Mouse (Mus musculus) lung, postnatal 0 days (tissue): ENCODE measurements at regions not wholly inside any gene's neighbourhood (a gene's known extent, or its start where the extent isn't known, plus 50 kb on each side); places are given as distances from the start of the nearest gene placed in this dataset.
A peak's percentile ranks its signal among the peaks of the same experiment; 100 is the strongest.

ENCODE experiments used
- ATAC-seq: fragments of 200-750 bp; cut with Nextera tagmentation; 2 replicates; pipeline ENCODE4 v1.8.0; 2017; ENCODE audit warnings: moderate library complexity
- DNase-seq: peaks from one replicate; pipeline ENCODE4 v3.0.0-alpha.2; 2016; ENCODE audit warnings: low spot score
- H3K27ac ChIP-seq: fragments of 300-500 bp; sonication (generic); 2 replicates; pipeline ENCODE4 v1.5.1; 2014; ENCODE audit warnings: antibody characterized with exemption, mild to moderate bottlenecking, low read length, mixed read lengths
- H3K27me3 ChIP-seq: fragments of 300-500 bp; sonication (generic); replicated peaks from 2 replicates; pipeline ENCODE4 v1.6.1; 2014; ENCODE audit warnings: low read length, mixed read lengths; ENCODE audit not compliant: insufficient read depth
- H3K36me3 ChIP-seq: fragments of 300-500 bp; sonication (generic); 2 replicates; pipeline ENCODE4 v1.6.1; 2014; ENCODE audit warnings: low read length, mixed read lengths; ENCODE audit not compliant: insufficient read depth
- H3K4me1 ChIP-seq: fragments of 300-500 bp; sonication (generic); 2 replicates; pipeline ENCODE4 v1.6.1; 2014; ENCODE audit warnings: antibody characterized with exemption, low read depth, low read length, mixed read lengths; ENCODE audit not compliant: insufficient read depth
- H3K4me2 ChIP-seq: fragments of 300-500 bp; sonication (generic); replicated peaks from 2 replicates; pipeline ENCODE4 v1.6.1; 2014; ENCODE audit warnings: low read depth, mild to moderate bottlenecking, low read length, moderate library complexity, mixed read lengths
- H3K4me3 ChIP-seq: fragments of 300-500 bp; sonication (generic); 2 replicates; pipeline ENCODE4 v1.5.1; 2014; ENCODE audit warnings: low read depth, low read length
- H3K9ac ChIP-seq: fragments of 300-500 bp; sonication (generic); replicated peaks from 2 replicates; pipeline ENCODE4 v1.6.1; 2014; ENCODE audit warnings: low read depth, mild to moderate bottlenecking
- H3K9me3 ChIP-seq: fragments of 300-500 bp; sonication (generic); 2 replicates; pipeline ENCODE4 v1.6.1; 2016; ENCODE audit warnings: low read length, mixed read lengths
- CTCF ChIP-seq: IDR thresholded peaks from 2 replicates; pipeline ENCODE4 v1.5.1; 2016; ENCODE audit warnings: antibody characterized with exemption, mild to moderate bottlenecking
- EP300 ChIP-seq: IDR thresholded peaks from 2 replicates; pipeline ENCODE4 v1.6.1; 2016; ENCODE audit warnings: antibody characterized with exemption, mild to moderate bottlenecking, control low read depth
- WGBS: fragments of 180-500 bp; shearing (Covaris S2); extraction: QIAGEN DNeasy Blood & Tissue Kit; methylation state at CpG from one replicate; pipeline ENCODE4 v1.1.7; 2014; 5-methylcytosine and 5-hydroxymethylcytosine counted together

- no peak for ATAC-seq
- TF ChIP-seq EP300 = no peak
- no peak for TF ChIP-seq CTCF
- no peaks in the 10 kb centered on the region; the same call in 1 of the 2 replicates for H3K9me3 ChIP-seq
- H3K36me3 ChIP-seq = no peaks in the 10 kb centered on the region
- WGBS = 4% methylated on average over 22 of the region's 22 CpGs
- H3K4me2 ChIP-seq = no peak overlapping the region
- no peak overlapping the region for H3K27ac ChIP-seq
- H3K4me1 ChIP-seq = no peaks in the 10 kb centered on the region
- DNase-seq = no peak
- H3K9ac ChIP-seq = no peak overlapping the region
- peaks cover 26% of the 10 kb centered on the region for H3K27me3 ChIP-seq
- H3K4me3 ChIP-seq = no peak overlapping the region; the same call in 1 of the 2 replicates
Observed at GRCm38 (mm10) chr1:121177136-121177907, 155.1 kb downstream of the Insig2 start.

DNA sequence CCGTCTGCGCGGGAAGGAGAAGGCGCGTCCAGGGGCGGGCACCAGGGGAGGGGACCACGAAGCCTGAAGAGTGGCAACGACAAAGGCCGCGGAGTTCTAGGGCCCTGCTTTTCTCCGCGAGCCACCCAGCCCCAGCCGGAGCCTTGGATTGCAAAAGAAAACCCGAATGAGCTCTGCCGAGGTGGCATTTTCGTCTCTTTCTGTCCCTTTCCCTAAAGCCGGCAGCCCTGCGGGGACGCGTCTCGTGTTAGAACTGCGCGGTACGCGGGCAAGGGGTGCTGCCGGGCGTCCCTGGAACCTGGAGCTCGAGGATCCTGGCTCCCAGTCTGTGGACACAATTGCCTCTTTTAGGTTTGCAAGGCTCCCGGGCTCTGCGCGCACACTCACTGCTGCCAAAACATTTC lies 154.5 kb downstream of the Insig2 start:
- Histone ChIP-seq H3K27ac (no peak overlapping the region), H3K36me3 (no peaks in the 10 kb centered on the region), H3K9ac (no peak overlapping the region), H3K9me3 (no peaks in the 10 kb centered on the region; the same call in 1 of the 2 replicates), H3K4me3 (no peak overlapping the region; the same call in 1 of the 2 replicates), H3K27me3 (peaks cover 26% of the 10 kb centered on the region), H3K4me1 (no peaks in the 10 kb centered on the region), H3K4me2 (no peak overlapping the region)
- WGBS = 1% methylated on average over 31 of the region's 31 CpGs
- ATAC-seq = no peak
- DNase-seq = no peak
- no peak for TF ChIP-seq CTCF
- no peak for TF ChIP-seq EP300

GRCm38 (mm10) chr1:121178611-121179245 lies 153.7 kb downstream of the Insig2 start:
- Histone ChIP-seq H3K4me2 (no peak overlapping the region), H3K9me3 (no peaks in the 10 kb centered on the region; the same call in 1 of the 2 replicates), H3K9ac (no peak overlapping the region), H3K4me3 (no peak overlapping the region), H3K27me3 (peaks cover 26% of the 10 kb centered on the region), H3K27ac (no peak overlapping the region), H3K36me3 (no peaks in the 10 kb centered on the region), H3K4me1 (no peaks in the 10 kb centered on the region)
- 3% methylated on average over 17 of the region's 17 CpGs for WGBS
- DNase-seq (no peak), ATAC-seq (no peak)
- TF ChIP-seq CTCF (no peak), EP300 (no peak)

- 18% methylated on average over 20 of the region's 20 CpGs for WGBS
- no peak for TF ChIP-seq EP300
- TF ChIP-seq CTCF = peak; percentile 72
- H3K9me3 ChIP-seq = no peaks in the 10 kb centered on the region; the same call in 1 of the 2 replicates
- peaks cover 26% of the 10 kb centered on the region for H3K27me3 ChIP-seq
- DNase-seq (peak; percentile 79), ATAC-seq (no peak)
- no peaks in the 10 kb centered on the region for H3K36me3 ChIP-seq
- no peak overlapping the region for H3K4me3 ChIP-seq
- no peaks in the 10 kb centered on the region for H3K4me1 ChIP-seq
- H3K27ac ChIP-seq = no peak overlapping the region
- H3K9ac ChIP-seq = no peak overlapping the region
- H3K4me2 ChIP-seq = no peak overlapping the region
Observed at GRCm38 (mm10) chr1:121180273-121181030, 151.9 kb downstream of the Insig2 start.

DNA sequence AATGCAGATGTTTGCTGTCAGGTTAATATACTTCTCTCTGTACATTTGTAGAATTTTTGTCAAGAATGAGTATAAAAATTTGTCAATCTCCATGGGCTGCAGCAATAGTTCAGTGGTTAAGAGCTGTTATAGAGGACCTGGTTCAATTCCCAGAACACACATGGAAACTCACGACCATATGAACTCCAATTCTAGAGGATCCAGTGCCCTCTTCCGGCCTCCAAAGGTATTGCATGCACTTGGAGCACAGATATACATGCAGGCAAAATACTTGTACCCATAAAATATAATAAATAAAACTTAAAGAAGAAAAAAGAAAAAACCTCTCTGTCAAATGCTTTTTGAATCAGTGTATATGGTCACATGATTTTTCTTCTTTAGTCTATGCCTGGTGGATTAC lies 143.5 kb downstream of the Insig2 start:
- no peaks in the 10 kb centered on the region for H3K4me1 ChIP-seq
- H3K27ac ChIP-seq = no peak overlapping the region
- H3K9me3 ChIP-seq = no peaks in the 10 kb centered on the region
- no peak overlapping the region for H3K4me3 ChIP-seq
- no peak overlapping the region for H3K4me2 ChIP-seq
- H3K9ac ChIP-seq = no peak overlapping the region
- 34% methylated on average over 2 of the region's 2 CpGs for WGBS
- no peaks in the 10 kb centered on the region for H3K36me3 ChIP-seq
- no peak for DNase-seq
- no peak for ATAC-seq
- H3K27me3 ChIP-seq = no peaks in the 10 kb centered on the region
- TF ChIP-seq CTCF (no peak), EP300 (no peak)

DNA sequence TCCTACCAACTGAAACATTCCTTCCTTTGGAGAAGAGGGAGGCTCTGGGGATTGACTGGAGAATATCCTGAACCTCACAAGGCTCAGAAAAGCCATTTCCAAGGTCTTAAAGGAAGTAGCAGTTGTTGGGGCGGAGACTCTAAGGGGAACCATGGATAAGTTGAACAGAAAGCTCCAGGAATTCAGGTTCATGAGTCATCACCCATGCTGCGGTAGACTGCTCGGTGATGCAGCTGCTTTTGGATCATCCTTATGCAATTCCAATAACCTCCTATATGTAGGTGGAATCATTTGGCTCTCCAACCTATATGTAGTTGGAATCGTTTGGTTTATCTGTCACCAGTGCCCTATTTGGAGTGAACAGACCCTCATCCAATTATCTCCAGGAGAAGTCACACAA lies 137.6 kb downstream of the Insig2 start:
- H3K9me3 ChIP-seq = no peaks in the 10 kb centered on the region
- no peak overlapping the region for H3K4me3 ChIP-seq
- H3K4me1 ChIP-seq = no peaks in the 10 kb centered on the region
- H3K9ac ChIP-seq = no peak overlapping the region
- H3K4me2 ChIP-seq = no peak overlapping the region
- DNase-seq (no peak), ATAC-seq (no peak)
- H3K27me3 ChIP-seq = no peaks in the 10 kb centered on the region
- no peak for TF ChIP-seq CTCF
- TF ChIP-seq EP300 = no peak
- 80% methylated on average over 4 of the region's 4 CpGs for WGBS
- H3K27ac ChIP-seq = no peak overlapping the region
- H3K36me3 ChIP-seq = no peaks in the 10 kb centered on the region
